Mouse (Mus musculus): Measurements from ENCODE around the gene Kif5a.
"Not testable (repeated sequence)": the region's sequence is repeated elsewhere in the genome, so short reads cannot be mapped to it uniquely, and the experiment has no call there.

Gene Kif5a

DNA sequence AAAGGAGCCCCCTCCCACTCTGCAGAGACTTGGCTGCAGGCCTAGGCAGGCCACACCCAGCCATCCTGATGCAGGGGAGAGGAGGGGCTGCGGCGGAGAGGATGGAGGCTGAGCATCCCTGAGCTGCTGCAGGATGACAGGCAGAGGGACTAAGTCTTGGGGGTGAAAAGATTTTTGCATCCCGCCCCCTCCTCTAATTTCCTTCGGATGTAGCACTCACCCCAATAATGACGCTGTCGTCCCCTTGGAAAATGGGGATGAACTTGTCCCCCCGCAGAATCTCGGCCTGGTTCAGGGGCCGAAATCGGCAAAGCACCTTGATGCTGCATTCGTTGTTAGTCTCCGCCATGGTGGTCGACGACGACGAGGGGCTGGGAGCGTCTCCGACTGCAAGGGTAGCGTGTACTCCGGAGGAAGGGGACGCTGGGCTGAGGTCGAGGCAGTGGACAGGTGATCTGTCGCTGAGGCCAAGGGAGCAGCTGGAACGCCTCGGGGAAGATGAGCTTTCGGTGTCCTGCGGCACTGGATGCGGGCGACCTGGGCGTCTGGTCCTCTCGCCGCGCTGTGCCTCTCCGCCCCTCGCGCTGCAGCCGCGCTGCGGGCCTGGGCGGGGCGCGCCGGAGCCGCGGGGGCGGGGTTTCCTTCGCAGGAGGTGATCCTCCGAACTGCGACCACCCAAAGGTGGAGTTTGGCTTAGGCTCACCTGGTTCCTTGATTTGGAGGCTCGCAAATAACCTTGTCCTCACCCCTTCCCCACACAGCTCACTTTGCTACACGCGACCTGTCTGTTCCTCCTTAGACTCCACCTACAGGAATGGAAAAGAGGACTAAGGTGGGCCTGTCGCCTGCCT, at the start of gene Kif5a:
Gene Kif5a, minus strand, starts transcription at position 801 of the 851 bp plus-strand sequence.
- DNase-seq, result peak; percentile 88 to 93

DNA sequence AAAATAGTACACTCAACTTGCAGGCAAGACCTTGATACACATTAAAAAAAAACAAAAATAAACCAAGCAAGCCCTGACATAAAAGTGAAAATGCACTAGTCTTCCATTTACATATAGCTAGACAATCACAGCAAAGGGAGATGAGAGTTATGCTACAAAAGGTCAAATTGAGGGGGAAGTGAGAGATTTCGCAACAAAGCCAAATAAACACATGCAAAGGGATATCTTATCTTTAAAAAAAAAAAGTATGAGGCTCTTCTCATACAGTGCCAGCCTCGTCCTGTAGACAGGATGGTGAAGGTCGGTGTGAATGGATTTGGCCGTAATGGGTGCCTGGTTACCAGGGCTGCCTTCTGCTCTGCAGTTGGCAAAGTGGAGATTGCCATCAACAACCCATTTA, 49.7 kb upstream of the Kif5a start:
- DNase-seq, result no peak

DNA sequence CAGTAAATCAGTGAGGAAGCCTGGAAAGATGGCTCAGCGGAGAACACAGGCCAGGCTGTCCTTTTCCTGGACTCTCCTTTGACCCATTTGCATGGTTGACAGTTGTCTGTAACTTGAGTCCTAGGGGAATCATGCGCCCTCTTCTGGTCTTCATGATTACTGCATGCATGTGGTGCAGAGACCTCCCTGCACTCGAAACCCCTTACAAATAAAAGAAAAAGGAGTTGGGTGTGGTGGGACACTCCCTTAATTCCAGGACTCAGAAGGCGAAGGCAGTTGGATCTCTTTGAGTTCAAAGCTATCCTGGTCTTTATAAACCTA, 49.2 kb upstream of the Kif5a start:
- peak; percentile 81 to 87 for DNase-seq

DNA sequence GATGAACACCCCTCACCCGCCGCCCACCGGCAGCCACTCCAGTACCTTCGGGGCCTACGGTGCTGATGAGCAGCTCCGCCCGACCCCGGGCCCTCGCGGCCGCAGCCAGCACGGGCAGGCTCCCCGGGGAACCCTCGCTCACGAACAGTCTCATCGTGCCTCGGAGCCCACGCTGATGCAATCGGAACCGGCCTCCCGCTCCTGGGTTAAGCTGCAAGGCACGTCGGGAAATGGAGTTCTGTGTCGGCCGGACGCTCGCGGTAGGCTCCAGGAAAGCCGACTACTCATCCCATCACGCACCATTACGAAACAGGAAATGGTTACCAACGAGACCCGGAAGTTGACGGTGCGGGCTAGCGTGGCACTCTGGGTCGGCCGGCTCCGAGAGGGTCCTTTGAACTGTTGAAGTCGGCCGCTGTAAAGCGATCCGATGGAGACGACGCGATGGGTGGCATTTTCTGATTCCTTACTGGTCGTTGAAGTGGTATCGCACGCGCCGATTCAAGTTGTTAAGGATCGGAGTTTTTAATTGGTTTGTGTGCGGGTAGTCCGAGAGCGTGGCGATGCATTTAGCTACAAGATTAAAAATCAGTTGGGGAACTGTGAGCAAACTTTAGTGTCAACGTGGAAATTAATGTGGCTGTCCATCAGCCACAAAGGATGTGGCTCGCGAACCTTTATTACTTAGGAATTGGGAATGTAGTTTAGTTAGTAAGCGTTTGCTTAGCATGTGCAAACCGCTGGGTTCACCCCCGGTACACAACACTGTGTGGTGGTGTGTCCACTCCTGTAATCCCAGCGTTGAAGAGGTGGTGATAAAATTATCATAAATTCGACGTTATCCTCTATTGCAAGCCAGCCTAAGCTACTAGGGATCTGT, 48.6 kb upstream of the Kif5a start, which contains the start of gene Mars:
Gene Mars, minus strand, starts transcription at position 311 of the 880 bp plus-strand sequence.
- peak; percentile 92 to 94 for DNase-seq

DNA sequence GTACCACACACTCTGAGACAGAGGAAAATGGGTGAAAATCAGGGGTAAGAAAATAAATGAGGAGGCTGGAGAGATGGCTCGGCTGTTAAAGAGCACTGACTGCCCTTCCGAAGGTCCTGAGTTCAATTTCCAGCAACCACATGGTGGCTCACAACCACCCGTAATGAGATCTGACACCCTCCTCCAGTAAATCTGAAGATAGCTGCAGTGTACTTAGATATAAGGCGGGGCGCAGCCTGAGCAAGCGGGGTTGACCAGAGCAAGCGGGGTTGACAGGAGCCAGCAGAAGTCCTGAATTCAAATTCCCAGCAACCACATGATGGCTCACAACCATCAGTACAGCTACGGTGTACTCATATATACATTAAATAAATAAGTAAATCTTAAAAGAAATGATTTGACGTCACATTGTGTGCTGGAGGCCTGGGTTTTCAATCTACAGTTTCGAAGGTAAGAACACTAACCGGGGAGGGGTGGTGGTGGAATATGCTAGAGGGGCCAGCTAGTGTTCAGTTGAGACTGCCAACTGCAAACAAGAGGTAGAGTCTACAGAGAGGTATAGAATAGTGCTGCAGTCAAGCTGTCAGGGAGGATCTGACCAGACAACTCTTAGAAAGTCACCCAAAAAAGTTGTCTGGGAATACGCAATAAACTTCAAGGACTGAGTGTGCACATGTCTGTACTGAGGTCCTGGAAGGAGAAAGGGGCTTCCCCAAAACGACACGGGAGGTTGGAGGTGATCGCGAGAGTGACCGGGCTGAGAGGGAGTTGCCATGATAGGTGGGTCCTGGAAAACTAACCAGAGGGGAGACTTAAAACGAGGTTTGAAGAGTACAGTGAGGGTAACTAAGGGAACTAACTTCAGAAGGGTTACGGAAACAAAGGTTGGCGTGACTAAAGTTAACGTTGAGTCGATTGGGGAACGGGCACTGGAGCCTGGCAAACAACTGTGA, 47.7 kb upstream of the Kif5a start:
- DNase-seq, result no peak

- DNase-seq, result not testable (repeated sequence)
Observed at GRCm38 (mm10) chr10:127309167-127309566, 46.0 kb upstream of the Kif5a start.

GRCm38 (mm10) chr10:127303136-127303535, 40.0 kb upstream of the Kif5a start:
- DNase-seq, result no peak

DNA sequence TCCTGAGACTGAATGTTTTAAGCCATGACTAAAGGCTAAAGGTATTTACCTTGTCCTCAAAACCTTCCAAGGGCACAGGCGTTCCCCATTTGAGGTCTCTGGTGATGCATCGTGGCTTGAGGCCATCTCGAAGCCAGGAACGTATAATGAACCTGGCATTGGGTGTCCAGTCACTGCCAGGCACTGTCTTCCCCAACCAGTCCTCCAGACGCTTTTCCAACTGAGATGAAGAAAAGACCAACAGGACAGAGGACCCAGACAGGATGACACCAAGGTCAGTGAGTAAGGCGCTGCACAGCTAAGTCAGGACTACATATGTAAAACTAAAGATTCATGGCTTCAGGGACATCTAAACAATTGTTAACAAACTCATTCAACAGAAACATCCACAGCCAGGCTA, 37.2 kb upstream of the Kif5a start:
- peak in 1 of 2 experiments; percentile 1 for DNase-seq

DNA sequence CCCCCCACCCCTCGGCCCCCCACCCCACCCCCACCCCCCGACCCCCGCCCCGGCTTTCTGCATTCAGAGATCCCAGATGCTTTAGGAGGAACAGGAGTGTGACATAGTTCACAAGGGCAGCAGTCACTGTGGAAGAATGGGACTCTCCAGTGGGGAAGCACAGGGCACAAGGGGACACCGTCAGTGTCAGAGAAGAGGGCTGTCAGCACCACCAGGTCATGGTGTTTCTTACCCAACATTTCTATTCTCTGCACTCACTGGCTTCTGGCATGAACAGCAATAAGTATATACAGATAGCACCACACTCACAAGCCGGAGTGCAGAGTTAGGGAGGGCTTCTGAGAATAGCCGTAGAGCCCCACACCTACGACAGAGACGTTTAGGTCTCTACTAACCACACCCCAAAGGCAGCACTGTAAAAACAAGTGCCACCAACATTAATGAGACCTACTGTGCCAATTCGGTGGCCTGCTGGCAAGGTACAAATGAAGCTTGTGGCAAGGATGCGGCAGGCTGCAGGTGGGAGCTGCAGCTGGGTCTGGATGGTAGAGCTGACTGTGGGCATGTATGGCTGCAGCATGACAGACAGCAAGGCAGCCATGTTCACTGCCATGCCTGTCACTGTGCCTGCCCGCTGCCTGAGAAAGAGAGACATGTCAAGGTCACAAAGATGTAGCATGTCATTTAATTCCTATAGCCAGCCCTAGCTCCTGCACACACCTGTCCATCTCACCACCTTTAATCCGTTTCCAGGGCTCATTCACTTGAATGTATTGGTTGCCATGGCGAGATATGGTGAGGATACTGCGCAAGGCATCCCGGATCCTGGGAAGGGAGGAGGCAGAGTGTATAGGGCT, 34.1 kb upstream of the Kif5a start:
- DNase-seq, result peak in 1 of 2 experiments; percentile 2

GRCm38 (mm10) chr10:127295986-127296794, 33.0 kb upstream of the Kif5a start:
- peak in 1 of 2 experiments; percentile 11 for DNase-seq

DNA sequence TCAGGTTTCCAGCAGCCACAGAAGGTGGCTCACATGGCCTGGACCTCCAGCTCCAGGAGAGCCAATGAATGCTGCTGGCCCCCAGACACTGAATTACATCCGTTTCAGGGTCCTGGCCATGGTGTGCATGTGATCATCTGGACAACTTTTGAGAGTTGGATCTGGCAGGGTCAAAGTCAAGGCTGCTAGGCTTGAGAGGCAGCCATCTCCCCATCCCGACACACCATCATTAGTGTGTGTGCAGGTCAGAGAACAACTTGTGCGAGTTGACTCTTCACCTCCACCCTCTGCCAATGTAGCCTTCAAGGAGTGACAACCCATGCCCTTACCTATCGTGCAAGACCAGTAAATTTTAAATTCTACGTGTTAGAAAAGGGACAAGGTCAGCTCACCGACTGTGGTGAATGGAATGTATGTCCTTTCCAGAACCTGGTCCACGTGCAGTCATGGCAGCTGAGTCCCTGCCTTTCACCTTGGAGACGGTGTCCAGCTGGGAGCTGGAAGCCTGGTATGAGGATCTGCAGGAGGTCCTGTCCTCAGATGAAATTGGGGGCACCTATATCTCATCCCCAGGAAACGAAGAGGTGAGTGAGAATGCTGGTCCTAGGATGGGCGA, 31.9 kb upstream of the Kif5a start:
- DNase-seq, result no peak

GRCm38 (mm10) chr10:127293590-127294113, 30.5 kb upstream of the Kif5a start:
- DNase-seq, result no peak

DNA sequence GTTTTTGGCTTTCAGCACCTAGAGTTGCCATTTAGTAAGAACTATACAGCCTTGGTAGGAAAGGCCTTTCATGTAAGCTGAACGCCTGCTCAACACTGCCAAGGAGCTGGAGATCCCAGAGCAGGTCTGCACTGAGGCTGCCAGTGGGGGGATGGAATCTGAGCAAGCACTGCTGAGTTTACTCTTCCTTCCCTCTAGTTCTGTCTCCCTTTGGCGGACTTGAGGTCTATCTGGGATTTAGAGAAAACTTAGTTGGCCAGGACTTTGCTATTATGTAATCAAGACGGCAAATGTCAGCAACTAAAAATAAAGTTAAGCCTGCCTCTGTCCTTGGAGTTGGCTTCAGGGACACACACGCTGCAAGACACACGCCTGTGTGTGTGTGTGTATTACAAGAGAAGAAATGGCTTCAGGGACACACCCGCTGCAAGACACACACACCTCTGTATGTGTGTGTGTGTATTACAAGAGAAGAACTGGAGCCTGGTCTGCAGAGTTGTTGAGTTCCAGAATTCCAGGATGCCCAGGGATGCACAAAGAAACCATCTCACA, 29.9 kb upstream of the Kif5a start:
- DNase-seq, result no peak

- no peak for DNase-seq
Observed at GRCm38 (mm10) chr10:127291881-127292638, 28.9 kb upstream of the Kif5a start.

DNA sequence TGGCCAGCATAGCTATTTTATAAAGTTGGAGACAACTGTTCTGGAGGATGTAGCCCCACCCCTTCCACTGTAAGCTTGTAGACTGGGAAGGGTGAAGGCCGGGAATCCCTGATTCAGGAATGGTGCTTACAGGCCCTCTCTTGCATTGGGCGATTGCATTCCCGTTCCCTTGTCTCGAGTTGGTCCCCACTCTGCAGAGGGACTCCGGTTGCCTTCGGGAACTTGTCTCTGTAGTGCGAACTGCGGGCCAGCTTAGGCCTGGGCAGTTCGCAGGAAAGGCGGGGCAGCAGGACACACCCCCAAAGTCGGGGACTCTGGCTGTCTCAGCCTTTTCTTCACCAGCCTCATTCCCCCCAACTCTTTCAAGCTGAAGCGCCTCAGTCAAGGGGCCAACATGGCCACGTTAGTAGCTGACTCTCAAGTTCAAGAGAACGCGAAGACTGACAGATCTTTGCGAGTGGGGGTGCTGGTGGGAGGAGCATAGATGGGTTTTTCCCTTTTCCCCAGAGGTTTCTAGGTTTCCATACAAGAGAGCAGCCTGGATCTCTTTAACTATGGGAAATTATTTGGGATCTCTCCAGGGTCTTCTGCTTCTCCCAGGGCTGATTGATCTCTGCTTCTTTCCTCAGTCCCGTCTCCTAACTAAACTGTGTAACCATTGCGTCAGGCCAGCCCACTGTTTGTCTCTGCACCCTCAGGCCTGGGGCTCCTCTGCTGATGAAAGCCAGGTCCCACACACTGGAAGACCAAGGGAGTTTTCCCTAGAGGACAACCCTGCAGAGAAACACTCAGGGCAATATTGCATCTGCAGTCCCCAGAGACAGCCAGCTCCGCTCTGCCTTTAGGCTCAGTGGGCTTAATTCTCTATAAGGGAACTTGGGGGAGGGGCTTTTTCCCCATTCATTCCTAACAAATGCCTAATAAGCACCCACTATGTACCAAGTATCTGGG, 28.1 kb upstream of the Kif5a start:
- DNase-seq, result peak in 1 of 2 experiments; percentile 69

DNA sequence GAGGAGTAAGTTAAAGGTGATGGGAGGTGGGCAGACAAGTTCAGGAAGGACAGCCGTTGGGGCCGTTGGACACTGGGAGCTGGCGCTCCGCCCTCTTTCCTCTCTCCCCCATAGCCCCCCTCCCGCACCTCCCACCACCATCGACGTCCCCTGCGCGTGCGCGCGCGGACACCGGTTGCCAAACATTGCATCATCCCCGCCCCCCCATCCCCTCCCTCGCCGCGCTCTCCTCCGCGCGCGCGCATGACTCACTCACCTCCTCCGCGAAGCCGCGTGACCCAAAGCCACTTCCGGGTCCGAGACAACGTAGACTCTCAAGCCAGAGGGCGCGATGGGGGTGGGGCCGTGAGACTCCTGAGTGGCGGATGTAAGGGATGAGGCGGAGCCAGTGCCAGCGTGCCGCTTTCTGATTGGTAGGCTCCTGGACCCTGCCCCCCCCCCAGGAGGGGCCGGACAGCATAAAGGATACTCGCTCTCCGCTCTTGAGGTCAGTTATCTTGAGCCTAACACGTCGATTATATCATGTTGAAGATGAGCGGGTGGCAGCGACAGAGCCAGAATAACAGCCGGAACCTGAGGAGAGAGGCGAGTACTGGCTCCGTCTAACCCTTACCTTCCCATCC, 27.3 kb upstream of the Kif5a start:
- DNase-seq, result peak; percentile 100

GRCm38 (mm10) chr10:127289573-127290191, 26.5 kb upstream of the Kif5a start:
- DNase-seq, result peak; percentile 84 to 92

Data from cerebellum, postnatal 25 days (tissue).